In genomic region chr3:18671681-18672080, GRCm38 (mm10) we compare ENCODE assay signal across 27 mouse cellular contexts.
"Had no signal": no experiment of that assay in that cellular context is flagged by ENCODE, and none has a peak within 500 bp of the region (broad histone marks: within the 10 kb centered on the region; RNA-seq: fewer than 3 reads in every experiment).

No protein-coding gene starts in this region.

- H3K27ac ChIP-seq: heart, adult 2 months; heart, embryonic 13.5 days; heart, embryonic 15.5 days; hindbrain, embryonic 13.5 days; hindbrain, embryonic 15.5 days; hindbrain, postnatal 0 days; kidney, embryonic 15.5 days; kidney, postnatal 0 days; limb, embryonic 13.5 days; limb, embryonic 15.5 days; liver, embryonic 12.5 days; liver, embryonic 14.5 days had no signal

- H3K9me3 ChIP-seq: heart, embryonic 13.5 days; heart, embryonic 15.5 days; hindbrain, embryonic 13.5 days; hindbrain, embryonic 15.5 days; kidney, embryonic 15.5 days; limb, embryonic 13.5 days; limb, embryonic 15.5 days; liver, embryonic 12.5 days had no signal

- H3K4me1 ChIP-seq: heart, embryonic 13.5 days; heart, embryonic 15.5 days; hindbrain, embryonic 13.5 days; hindbrain, embryonic 15.5 days; kidney, embryonic 15.5 days; limb, embryonic 13.5 days; limb, embryonic 15.5 days; liver, embryonic 12.5 days had no signal

- H3K36me3 ChIP-seq: heart, embryonic 13.5 days; heart, embryonic 15.5 days; hindbrain, embryonic 13.5 days; hindbrain, embryonic 15.5 days; kidney, embryonic 15.5 days; limb, embryonic 13.5 days; limb, embryonic 15.5 days; liver, embryonic 12.5 days had no signal

- DNase-seq: gastrocnemius, postnatal 14 days; gastrocnemius, postnatal 36 days; heart, adult 11 months; heart, adult 2 months; heart, postnatal 14 days; heart, postnatal 36 days; kidney, adult 11 months; kidney, adult 2 months; kidney, adult 9 months; kidney, postnatal 14 days; kidney, postnatal 36 days; layer of hippocampus, adult 9-11 months; layer of hippocampus, postnatal 36 days; left cerebral cortex, postnatal 4 days had no signal

- H3K4me2 ChIP-seq: heart, embryonic 11.5 days; heart, embryonic 13.5 days; heart, embryonic 15.5 days; hindbrain, embryonic 13.5 days; hindbrain, embryonic 15.5 days; kidney, embryonic 15.5 days; limb, embryonic 13.5 days; limb, embryonic 15.5 days; liver, embryonic 12.5 days had no signal

- H3K9ac ChIP-seq: heart, embryonic 13.5 days; heart, embryonic 15.5 days; hindbrain, embryonic 13.5 days; hindbrain, embryonic 15.5 days; kidney, embryonic 15.5 days; limb, embryonic 13.5 days; limb, embryonic 15.5 days; liver, embryonic 12.5 days; liver, embryonic 14.5 days had no signal

- H3K27me3 ChIP-seq: heart, embryonic 13.5 days; heart, embryonic 15.5 days; hindbrain, embryonic 13.5 days; hindbrain, embryonic 15.5 days; kidney, embryonic 15.5 days; limb, embryonic 13.5 days; limb, embryonic 15.5 days; liver, embryonic 12.5 days had no signal

- ATAC-seq: hindbrain, postnatal 0 days; intestine, embryonic 16.5 days; liver, embryonic 12.5 days had no signal

- H3K4me3 ChIP-seq: heart, adult 2 months; heart, embryonic 13.5 days; heart, embryonic 15.5 days; hindbrain, embryonic 13.5 days; hindbrain, embryonic 15.5 days; kidney, embryonic 15.5 days; limb, embryonic 13.5 days; limb, embryonic 15.5 days; liver, embryonic 12.5 days had no signal
